Mouse (Mus musculus) olfactory bulb, adult 2 months (tissue): ENCODE data around the gene Car1.

ENCODE experiments used
- CTCF ChIP-seq: fragments of 200-500 bp; IDR thresholded peaks from 2 replicates; pipeline ENCODE4 v1.5.1; 2012; ENCODE audit warnings: low read depth, mild to moderate bottlenecking, low read length, moderate library complexity; ENCODE audit not compliant: insufficient read depth
- POLR2A ChIP-seq: fragments of 200-500 bp; IDR thresholded peaks from 2 replicates; pipeline ENCODE4 v1.6.1; 2012; ENCODE audit warnings: mild to moderate bottlenecking, low read depth, low read length, moderate library complexity; ENCODE audit not compliant: insufficient read depth

GRCm38 (mm10) chr3:14805962-14806361 lies 2.2 kb downstream of the Car1 start:
- TF ChIP-seq CTCF = no peak
- TF ChIP-seq POLR2A = no peak
